Mouse (Mus musculus) gastrocnemius, postnatal 10 days (tissue): ENCODE measurements around the gene Olfr283. TPM values are rescaled to one million over a fixed set of nuclear protein-coding genes. Genes with fewer than 3 reads are reported as not detected.

Experiments
- total RNA-seq, 2 experiments: library from RNA; stranded (reverse); gene quantifications; 2 replicates each; pipeline ENCODE4 v1.2.3; 2021

The Olfr283 gene
- total RNA-seq, 2 experiments from 2014 or later = not detected

Other genes with a start within 250 kb of the Olfr283 start
- 100 to 1,000 TPM; 137 to 157 TPM for gene Asb8, start 215.3 kb downstream of the Olfr283 start, total RNA-seq
- not detected for gene Ccdc184, start 213.8 kb downstream of the Olfr283 start, total RNA-seq
- not detected for gene Olfr288, start 185.4 kb downstream of the Olfr283 start, total RNA-seq
- gene Gm44579, start 160.0 kb downstream of the Olfr283 start, total RNA-seq = not detected
- gene Olfr287, start 159.9 kb downstream of the Olfr283 start, total RNA-seq = not detected
- gene Olfr286, start 146.5 kb downstream of the Olfr283 start, total RNA-seq = not detected
- gene H1fnt, start 123.7 kb downstream of the Olfr283 start, total RNA-seq = not detected
- 10 to 100 TPM; 13.7 to 14.1 TPM for gene Zfp641, start 84.8 kb downstream of the Olfr283 start, total RNA-seq
- gene Olfr285, start 63.6 kb downstream of the Olfr283 start, total RNA-seq = not detected
- gene Olfr284, start 40.0 kb downstream of the Olfr283 start, total RNA-seq = not detected
- not detected for gene Olfr282, start 50.3 kb upstream of the Olfr283 start, total RNA-seq
- gene Olfr281, start 71.6 kb upstream of the Olfr283 start, total RNA-seq = not detected
- not detected for gene OR5BS1P, start 89.0 kb upstream of the Olfr283 start, total RNA-seq
- gene Lalba, start 101.8 kb upstream of the Olfr283 start, total RNA-seq = under 1 TPM; 0.36 to 0.54 TPM
- not detected for gene Olfr279, start 111.5 kb upstream of the Olfr283 start, total RNA-seq
- 10 to 100 TPM; 71.5 to 77.4 TPM for gene Kansl2, start 153.3 kb upstream of the Olfr283 start, total RNA-seq
- 10 to 100 TPM; 21.7 to 30.4 TPM for gene Ccnt1, start 190.0 kb upstream of the Olfr283 start, total RNA-seq
- gene 4930415O20Rik, start 190.1 kb upstream of the Olfr283 start, total RNA-seq = not detected
- 10 to 100 TPM; 39.9 to 45.3 TPM for gene Adcy6, start 229.1 kb upstream of the Olfr283 start, total RNA-seq
- gene Cacnb3, start 249.9 kb upstream of the Olfr283 start, total RNA-seq = 10 to 100 TPM; 12.0 to 15.4 TPM